Mouse (Mus musculus): ENCODE measurements around the gene Rtp1. TPM values are rescaled to one million over a fixed set of nuclear protein-coding genes. Genes with fewer than 3 reads are reported as not detected.

Rtp1 gene
- total and polyA plus RNA-seq, 2 experiments from 2014 or later: 0.22 to 0.62 TPM

DNA sequence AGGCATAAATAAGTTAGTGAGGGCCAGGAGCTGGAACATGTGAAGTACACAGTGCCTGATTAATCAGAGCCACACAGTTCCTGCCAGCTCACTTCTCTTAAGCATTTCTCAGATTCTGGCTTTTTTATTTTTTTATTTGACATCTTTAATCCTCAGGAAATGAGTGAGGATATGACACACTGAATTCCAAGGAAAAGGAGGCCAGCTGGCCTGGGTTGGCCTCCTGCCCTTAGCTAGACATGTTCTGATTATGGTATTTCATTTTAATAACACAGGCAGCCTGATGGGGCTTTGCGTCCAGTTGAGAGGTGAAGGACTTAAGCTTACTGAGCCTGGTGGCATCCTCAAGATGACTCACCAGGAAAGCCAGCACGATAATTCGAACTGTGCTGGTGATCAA lies 27.6 kb downstream of the Rtp1 start:
- no peaks in the 10 kb centered on the region for H3K36me3 ChIP-seq (ENCODE audit: insufficient read depth)
- 78% methylated on average over 3 of the region's 3 CpGs for WGBS
- H3K9ac ChIP-seq: no peak overlapping the region
- no peak overlapping the region for H3K27ac ChIP-seq (ENCODE audit: low read depth, low read length)
- no peaks in the 10 kb centered on the region for H3K9me3 ChIP-seq (ENCODE audit: low read length)
- ATAC-seq: no peak
- no peaks in the 10 kb centered on the region for H3K27me3 ChIP-seq (ENCODE audit: insufficient read depth, low read length)
- H3K4me3 ChIP-seq (ENCODE audit: low read depth, low read length): no peak overlapping the region
- no peak for TF ChIP-seq CTCF (IDR thresholded peaks at IDR 0.05; ENCODE audit: low read depth)
- DNase-seq: no peak
- no peaks in the 10 kb centered on the region for H3K4me1 ChIP-seq (ENCODE audit: insufficient read depth)
- H3K4me2 ChIP-seq (ENCODE audit: low read depth): no peak overlapping the region

DNA sequence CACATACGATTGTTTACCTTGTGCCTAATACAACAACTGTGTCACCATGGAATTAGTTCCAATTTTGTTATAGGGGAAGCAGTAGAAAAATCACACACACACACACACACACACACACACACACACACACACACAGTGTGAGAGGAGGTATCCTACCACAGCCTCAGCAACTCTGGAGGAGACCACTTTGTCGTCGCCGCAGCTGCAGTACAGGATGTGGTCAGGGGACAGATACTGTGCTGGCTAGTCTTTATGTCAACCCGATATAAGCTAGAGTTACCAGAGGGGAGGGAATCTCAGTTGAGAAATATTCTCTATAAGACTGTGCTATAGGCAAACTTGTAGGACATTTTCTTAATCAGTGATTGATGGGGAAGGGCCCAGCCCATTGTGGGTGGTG lies 28.4 kb downstream of the Rtp1 start:
- TF ChIP-seq CTCF (IDR thresholded peaks at IDR 0.05; ENCODE audit: low read depth): no peak
- no peak overlapping the region for H3K9ac ChIP-seq
- 96% methylated on average over 5 of the region's 5 CpGs for WGBS
- no peak overlapping the region for H3K4me2 ChIP-seq (ENCODE audit: low read depth)
- no peaks in the 10 kb centered on the region for H3K27me3 ChIP-seq (ENCODE audit: insufficient read depth, low read length)
- no peak overlapping the region for H3K4me3 ChIP-seq (ENCODE audit: low read depth, low read length)
- no peaks in the 10 kb centered on the region for H3K36me3 ChIP-seq (ENCODE audit: insufficient read depth)
- H3K27ac ChIP-seq (ENCODE audit: low read depth, low read length): no peak overlapping the region
- no peak for DNase-seq
- H3K9me3 ChIP-seq (ENCODE audit: low read length): no peaks in the 10 kb centered on the region
- H3K4me1 ChIP-seq (ENCODE audit: insufficient read depth): no peaks in the 10 kb centered on the region
- ATAC-seq: no peak

DNA sequence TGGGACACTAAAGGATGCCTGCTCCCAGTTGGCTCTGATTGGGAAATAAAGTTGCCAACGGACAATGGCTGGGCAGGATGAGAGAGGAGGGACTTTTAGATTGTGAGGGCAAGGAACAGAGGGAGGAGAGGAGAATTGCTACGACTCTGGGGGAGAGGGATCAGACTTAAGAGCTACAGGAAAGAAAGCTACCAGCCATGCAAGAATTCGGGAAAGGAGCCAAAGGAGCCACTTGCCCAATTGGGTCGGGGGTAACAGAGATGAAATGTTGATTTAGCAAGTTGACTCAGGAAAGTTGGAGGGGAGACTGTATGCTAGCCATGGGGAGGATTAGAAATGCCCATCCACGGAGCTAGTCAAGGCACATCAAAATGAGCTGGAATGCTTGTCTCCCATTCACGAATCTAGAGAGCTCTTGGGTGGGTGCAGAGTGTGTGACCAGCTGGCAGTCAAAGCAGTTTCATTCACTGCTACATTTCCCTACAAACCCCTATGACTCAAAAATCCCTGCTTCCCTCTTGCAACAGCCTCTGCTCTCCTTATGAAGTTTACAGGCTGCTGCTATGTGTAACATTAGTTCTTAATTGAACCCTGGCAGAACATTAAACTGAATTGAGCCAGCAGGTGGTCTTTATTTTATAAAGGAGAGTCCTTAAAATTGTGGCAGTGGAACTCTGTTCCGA lies 30.1 kb downstream of the Rtp1 start:
- no peak overlapping the region for H3K4me3 ChIP-seq (ENCODE audit: low read depth, low read length)
- no peak overlapping the region for H3K4me2 ChIP-seq (ENCODE audit: low read depth)
- H3K27me3 ChIP-seq (ENCODE audit: insufficient read depth, low read length): no peaks in the 10 kb centered on the region
- 40% methylated on average over 7 of the region's 7 CpGs for WGBS
- no peak overlapping the region for H3K27ac ChIP-seq (ENCODE audit: low read depth, low read length)
- ATAC-seq (no peak), DNase-seq (no peak)
- H3K4me1 ChIP-seq (ENCODE audit: insufficient read depth): no peaks in the 10 kb centered on the region
- H3K9ac ChIP-seq: no peak overlapping the region
- TF ChIP-seq CTCF (IDR thresholded peaks at IDR 0.05; ENCODE audit: low read depth): no peak
- no peaks in the 10 kb centered on the region for H3K9me3 ChIP-seq (ENCODE audit: low read length)
- no peaks in the 10 kb centered on the region for H3K36me3 ChIP-seq (ENCODE audit: insufficient read depth)

- no peaks in the 10 kb centered on the region for H3K9me3 ChIP-seq (ENCODE audit: low read length)
- ATAC-seq (no peak), DNase-seq (no peak)
- no peaks in the 10 kb centered on the region for H3K27me3 ChIP-seq (ENCODE audit: insufficient read depth, low read length)
- no peaks in the 10 kb centered on the region for H3K36me3 ChIP-seq (ENCODE audit: insufficient read depth)
- H3K27ac ChIP-seq (ENCODE audit: low read depth, low read length): no peak overlapping the region
- no peak overlapping the region for H3K4me3 ChIP-seq (ENCODE audit: low read depth, low read length)
- 87% methylated on average over 4 of the region's 4 CpGs for WGBS
- H3K9ac ChIP-seq: no peak overlapping the region
- H3K4me1 ChIP-seq (ENCODE audit: insufficient read depth): no peaks in the 10 kb centered on the region
- no peak overlapping the region for H3K4me2 ChIP-seq (ENCODE audit: low read depth)
- TF ChIP-seq CTCF (IDR thresholded peaks at IDR 0.05; ENCODE audit: low read depth): no peak
Measured at GRCm38 (mm10) chr16:23463671-23464347, 34.9 kb downstream of the Rtp1 start.

DNA sequence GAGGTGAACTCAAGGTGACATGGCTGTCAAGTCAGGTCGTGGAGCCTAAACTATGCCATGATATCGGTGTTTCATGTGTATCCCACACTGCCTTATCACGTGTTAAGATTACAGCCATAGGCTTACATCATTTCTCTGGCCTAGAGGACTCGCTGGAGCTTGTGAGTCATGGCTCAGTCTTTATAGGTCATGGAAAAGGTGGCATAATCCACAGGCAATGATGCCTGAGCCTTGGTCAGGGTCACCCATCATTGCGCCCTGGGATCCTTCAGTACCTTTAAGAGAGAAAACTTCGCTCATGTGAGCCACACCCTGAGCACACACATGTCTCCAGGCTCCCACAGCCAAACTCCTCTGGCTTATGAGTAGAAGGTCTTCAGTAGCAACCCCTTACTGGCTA lies 42.6 kb downstream of the Rtp1 start:
- no peaks in the 10 kb centered on the region for H3K4me1 ChIP-seq (ENCODE audit: insufficient read depth)
- H3K36me3 ChIP-seq (ENCODE audit: insufficient read depth): peaks cover 12% of the 10 kb centered on the region
- H3K27me3 ChIP-seq (ENCODE audit: insufficient read depth, low read length): no peaks in the 10 kb centered on the region
- ATAC-seq (no peak), DNase-seq (no peak)
- no peak overlapping the region for H3K4me3 ChIP-seq (ENCODE audit: low read depth, low read length)
- no peak for TF ChIP-seq CTCF (IDR thresholded peaks at IDR 0.05; ENCODE audit: low read depth)
- no peak overlapping the region for H3K4me2 ChIP-seq (ENCODE audit: low read depth)
- no peak overlapping the region for H3K27ac ChIP-seq (ENCODE audit: low read depth, low read length)
- 95% methylated on average over 6 of the region's 6 CpGs for WGBS
- H3K9me3 ChIP-seq (ENCODE audit: low read length): no peaks in the 10 kb centered on the region
- no peak overlapping the region for H3K9ac ChIP-seq

- H3K9me3 ChIP-seq (ENCODE audit: low read length): no peaks in the 10 kb centered on the region
- H3K9ac ChIP-seq: no peak overlapping the region
- DNase-seq (no peak), ATAC-seq (no peak)
- no peak overlapping the region for H3K27ac ChIP-seq (ENCODE audit: low read depth, low read length)
- H3K36me3 ChIP-seq (ENCODE audit: insufficient read depth): peaks cover 12% of the 10 kb centered on the region
- WGBS: 65% methylated on average over 3 of the region's 3 CpGs
- H3K27me3 ChIP-seq (ENCODE audit: insufficient read depth, low read length): no peaks in the 10 kb centered on the region
- no peak for TF ChIP-seq CTCF (IDR thresholded peaks at IDR 0.05; ENCODE audit: low read depth)
- no peaks in the 10 kb centered on the region for H3K4me1 ChIP-seq (ENCODE audit: insufficient read depth)
- no peak overlapping the region for H3K4me2 ChIP-seq (ENCODE audit: low read depth)
- no peak overlapping the region for H3K4me3 ChIP-seq (ENCODE audit: low read depth, low read length)
Measured at GRCm38 (mm10) chr16:23472046-23472445, 43.1 kb downstream of the Rtp1 start.

- no peak for DNase-seq
- Histone ChIP-seq H3K9ac (no peak overlapping the region), H3K4me2 (ENCODE audit: low read depth) (no peak overlapping the region), H3K27ac (ENCODE audit: low read depth, low read length) (no peak overlapping the region), H3K4me3 (ENCODE audit: low read depth, low read length) (no peak overlapping the region), H3K4me1 (ENCODE audit: insufficient read depth) (no peaks in the 10 kb centered on the region), H3K9me3 (ENCODE audit: low read length) (no peaks in the 10 kb centered on the region), H3K36me3 (ENCODE audit: insufficient read depth) (0 out of 2 replicates have a peak, but pooled peaks cover under 1% of the 10 kb centered on the region), H3K27me3 (ENCODE audit: insufficient read depth, low read length) (no peaks in the 10 kb centered on the region)
- 92% methylated on average over 4 of the region's 4 CpGs for WGBS
- no peak for ATAC-seq
- no peak for TF ChIP-seq CTCF (IDR thresholded peaks at IDR 0.05; ENCODE audit: low read depth)
Measured at GRCm38 (mm10) chr16:23475651-23476050, 46.7 kb downstream of the Rtp1 start.
